Mouse (Mus musculus) sigmoid colon, adult 10 weeks (tissue): ENCODE data around the gene Lekr1. TPM values are rescaled to one million over a fixed set of nuclear protein-coding genes. Genes with fewer than 3 reads are reported as not detected.

Experiments used
- polyA plus RNA-seq: library from polyadenylated mRNA; stranded (reverse); fragments of 350-450 nt; fragmentation: Illumina TruSeq; extraction: RNeasy Lipid Tissue Mini Kit (QIAGEN cat#74804); gene quantifications from one replicate; pipeline ENCODE4 v1.2.3, GENCODE M21; 2014; ENCODE audit warnings: low read depth, low replicate concordance

The Lekr1 gene
- 13.4 TPM for polyA plus RNA-seq

DNA sequence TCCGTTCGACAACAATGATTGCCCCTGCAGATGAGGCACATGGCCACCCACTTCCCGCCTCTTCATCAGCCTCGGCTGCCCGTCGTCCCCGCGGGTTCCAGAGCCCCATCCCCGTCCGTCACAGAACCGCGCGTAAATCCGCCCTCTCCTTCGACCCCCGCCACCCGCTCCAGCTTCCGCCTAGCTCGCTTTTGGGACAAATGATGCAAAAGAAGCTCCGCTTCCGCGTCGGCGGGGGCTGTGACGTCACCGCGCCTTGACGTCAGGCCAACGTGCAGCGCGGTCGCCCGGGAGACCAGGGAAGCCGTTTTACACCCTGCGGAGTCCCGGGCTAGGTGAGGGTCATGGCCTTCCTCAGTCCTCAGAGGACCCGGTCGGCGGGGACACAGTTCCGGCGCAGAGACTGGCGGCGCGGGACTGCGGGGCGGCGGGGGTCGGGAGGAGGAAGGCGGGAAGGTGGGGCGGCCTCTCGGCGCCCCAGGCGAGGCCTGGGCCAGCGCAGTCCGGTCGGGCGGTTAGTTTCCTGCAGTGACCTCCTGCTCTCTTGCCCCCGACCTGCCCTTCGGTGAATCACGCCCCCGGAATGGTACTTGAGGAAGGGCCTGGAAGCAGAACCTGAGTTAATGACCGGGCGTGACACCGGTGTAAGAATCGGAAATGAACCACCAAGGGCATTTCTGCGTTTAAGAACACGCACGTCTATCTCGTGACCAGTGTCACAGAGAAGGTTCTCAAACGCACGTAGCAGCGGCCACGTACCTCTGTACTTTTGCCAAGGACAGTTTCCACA, at the start of gene Lekr1:
Gene Lekr1 (plus strand): TSS at position 252 of the 790 bp plus-strand sequence.

Other genes starting within 250 kb of the Lekr1 start
- gene Tiparp, start 137.8 kb upstream of the Lekr1 start, polyA plus RNA-seq = 58.9 TPM